Mouse (Mus musculus) heart, adult 2 months (tissue): ENCODE data around the gene Klf15. TPM values are rescaled to one million over a fixed set of nuclear protein-coding genes. Genes with fewer than 3 reads are reported as not detected.

Source experiments
- DNase-seq, 2 experiments: peaks; one replicate each; pipeline ENCODE4 v3.0.0; 2021
- H3K27ac ChIP-seq: fragments of 200-600 bp; 2 replicates; pipeline ENCODE4 v1.8.1; 2022
- H3K27me3 ChIP-seq: fragments of 200-500 bp; 2 replicates; pipeline ENCODE4 v1.6.1; 2012; ENCODE audit warnings: mild to moderate bottlenecking, low read length, inconsistent platforms, mixed read lengths; ENCODE audit not compliant: control insufficient read depth, insufficient read depth
- H3K36me3 ChIP-seq: fragments of 200-500 bp; 2 replicates; pipeline ENCODE4 v1.6.1; 2012; ENCODE audit warnings: low read length, inconsistent platforms; ENCODE audit not compliant: control insufficient read depth, insufficient read depth
- H3K4me1 ChIP-seq: fragments of 200-500 bp; 2 replicates; pipeline ENCODE4 v1.6.1; 2011; ENCODE audit warnings: low read length; ENCODE audit not compliant: control insufficient read depth, insufficient read depth
- H3K4me3 ChIP-seq: fragments of 200-600 bp; 2 replicates; pipeline ENCODE4 v1.8.1; 2022
- H3K79me2 ChIP-seq: fragments of 200-500 bp; replicated peaks from 2 replicates; pipeline ENCODE4 v1.6.1; 2012; ENCODE audit warnings: mild to moderate bottlenecking, inconsistent platforms, low read length, moderate library complexity, mixed read lengths; ENCODE audit not compliant: control insufficient read depth, insufficient read depth
- H3K9ac ChIP-seq: fragments of 200-500 bp; 2 replicates; pipeline ENCODE4 v1.6.1; 2012; ENCODE audit warnings: low read depth, mild to moderate bottlenecking, control low read depth, inconsistent platforms, low read length, mixed read lengths
- CTCF ChIP-seq: fragments of 200-600 bp; IDR thresholded peaks from 2 replicates; pipeline ENCODE4 v1.8.1; 2022; ENCODE audit warnings: antibody characterized with exemption, mild to moderate bottlenecking, moderate library complexity
- EP300 ChIP-seq: fragments of 200-500 bp; IDR thresholded peaks from 2 replicates; pipeline ENCODE4 v1.6.1; 2011; ENCODE audit warnings: low read depth, low read length, control low read depth; ENCODE audit not compliant: insufficient read depth
- POLR2A ChIP-seq: fragments of 200-500 bp; IDR thresholded peaks from 2 replicates; pipeline ENCODE4 v1.6.1; 2011; ENCODE audit warnings: mild to moderate bottlenecking, low read depth, low read length, control low read depth; ENCODE audit not compliant: insufficient read depth
- WGBS: fragments of 180-500 bp; shearing (Covaris S2); methylation state at CpG from one replicate; pipeline ENCODE4 v1.1.7; 2018; 5-methylcytosine and 5-hydroxymethylcytosine counted together
- intact Hi-C: fragments of 180-260 bp; cut with DNase I; formaldehyde crosslinking; loops from one replicate; pipeline ENCODE4 v1.15.1; 2025
- polyA plus RNA-seq: library from polyadenylated mRNA; depleted of rRNA; stranded (reverse); fragments of >200 nt; gene quantifications from 2 replicates; pipeline ENCODE4 v1.2.3, GENCODE M21; 2012
- total RNA-seq, 2 experiments: library from RNA; stranded (reverse); gene quantifications; 2 replicates each; pipeline ENCODE4 v1.2.3; 2021

Klf15 gene
- total and polyA plus RNA-seq, 3 experiments: 60.2 to 67.4 (median 64.7) TPM

GRCm38 (mm10) chr6:90487531-90487930, 25.2 kb downstream of the Klf15 start:
- TF ChIP-seq EP300: no peak
- no peak for TF ChIP-seq POLR2A
- no peak for TF ChIP-seq CTCF
- Histone ChIP-seq H3K4me1 (no peaks in the 10 kb centered on the region), H3K9ac (no peak overlapping the region), H3K36me3 (no peaks in the 10 kb centered on the region), H3K27ac (no peak overlapping the region), H3K4me3 (no peak overlapping the region), H3K79me2 (no peaks in the 10 kb centered on the region), H3K27me3 (no peaks in the 10 kb centered on the region)
- 91% methylated on average over 1 of the region's 1 CpGs for WGBS
- intact Hi-C loops: no loop called here
- no peak for DNase-seq

- Histone ChIP-seq H3K27ac (no peak overlapping the region), H3K4me1 (no peaks in the 10 kb centered on the region), H3K9ac (no peak overlapping the region), H3K27me3 (no peaks in the 10 kb centered on the region), H3K4me3 (no peak overlapping the region), H3K79me2 (no peaks in the 10 kb centered on the region), H3K36me3 (no peaks in the 10 kb centered on the region)
- WGBS: 81% methylated on average over 3 of the region's 3 CpGs
- intact Hi-C loops: no loop called here
- TF ChIP-seq EP300 (no peak), CTCF (no peak), POLR2A (no peak)
- no peak for DNase-seq
Measured at GRCm38 (mm10) chr6:90489532-90489931, 27.2 kb downstream of the Klf15 start.

GRCm38 (mm10) chr6:90490976-90491375, 28.6 kb downstream of the Klf15 start:
- H3K4me3 ChIP-seq: no peak overlapping the region
- intact Hi-C loops: no loop called here

GRCm38 (mm10) chr6:90491956-90492744, 29.8 kb downstream of the Klf15 start:
- no peak overlapping the region for H3K4me3 ChIP-seq
- H3K4me1 ChIP-seq: peaks cover 11% of the 10 kb centered on the region
- no peaks in the 10 kb centered on the region for H3K79me2 ChIP-seq
- H3K9ac ChIP-seq: no peak overlapping the region
- 84% methylated on average over 10 of the region's 10 CpGs for WGBS
- H3K27me3 ChIP-seq: no peaks in the 10 kb centered on the region
- intact Hi-C loops: no loop called here
- no peaks in the 10 kb centered on the region for H3K36me3 ChIP-seq
- TF ChIP-seq CTCF (no peak), POLR2A (no peak), EP300 (no peak)
- H3K27ac ChIP-seq: no peak overlapping the region
- DNase-seq: no peak

More at GRCm38 (mm10) chr6:90490976-90491375, 28.6 kb downstream of the Klf15 start:
- no peaks in the 10 kb centered on the region for H3K79me2 ChIP-seq
- no peaks in the 10 kb centered on the region for H3K27me3 ChIP-seq
- WGBS: 54% methylated on average over 2 of the region's 2 CpGs
- no peak for DNase-seq
- H3K4me1 ChIP-seq: peaks cover 5% of the 10 kb centered on the region
- TF ChIP-seq POLR2A (no peak), CTCF (no peak), EP300 (no peak)
- H3K36me3 ChIP-seq: no peaks in the 10 kb centered on the region
- H3K27ac ChIP-seq: no peak overlapping the region
- H3K9ac ChIP-seq: no peak overlapping the region

- 76% methylated on average over 3 of the region's 3 CpGs for WGBS
- no peak overlapping the region for H3K4me3 ChIP-seq
- peaks cover 11% of the 10 kb centered on the region for H3K4me1 ChIP-seq
- H3K79me2 ChIP-seq: no peaks in the 10 kb centered on the region
- TF ChIP-seq POLR2A (no peak), CTCF (no peak), EP300 (no peak)
- no peak overlapping the region for H3K27ac ChIP-seq
- intact Hi-C loops: no loop called here
- no peaks in the 10 kb centered on the region for H3K27me3 ChIP-seq
- H3K9ac ChIP-seq: no peak overlapping the region
- no peaks in the 10 kb centered on the region for H3K36me3 ChIP-seq
- no peak for DNase-seq
Measured at GRCm38 (mm10) chr6:90494155-90494554, 31.8 kb downstream of the Klf15 start.

GRCm38 (mm10) chr6:90494566-90494965, 32.2 kb downstream of the Klf15 start:
- 91% methylated on average over 3 of the region's 3 CpGs for WGBS
- Histone ChIP-seq H3K36me3 (no peaks in the 10 kb centered on the region), H3K27me3 (no peaks in the 10 kb centered on the region), H3K4me3 (no peak overlapping the region), H3K27ac (no peak overlapping the region), H3K9ac (no peak overlapping the region), H3K79me2 (no peaks in the 10 kb centered on the region), H3K4me1 (peaks cover 11% of the 10 kb centered on the region)
- TF ChIP-seq EP300: no peak
- no peak for TF ChIP-seq CTCF
- TF ChIP-seq POLR2A: no peak
- intact Hi-C loops: no loop called here
- no peak for DNase-seq
